Mouse (Mus musculus) neural tube, embryonic 12.5 days (tissue): ENCODE measurements around the gene Mef2c. TPM values are rescaled to one million over a fixed set of nuclear protein-coding genes. Genes with fewer than 3 reads are reported as not detected.

Source experiments
- ATAC-seq: fragments of 200-750 bp; cut with Nextera tagmentation; 2 replicates; pipeline ENCODE4 v1.8.0; 2017; ENCODE audit warnings: low read depth, mild to moderate bottlenecking, moderate TSS enrichment, moderate library complexity; ENCODE audit not compliant: low FRiP score
- H3K27ac ChIP-seq: fragments of 300-500 bp; sonication (generic); 2 replicates; pipeline ENCODE4 v1.5.1; 2016
- H3K27me3 ChIP-seq: fragments of 300-500 bp; sonication (generic); replicated peaks from 2 replicates; pipeline ENCODE4 v1.6.1; 2016; ENCODE audit warnings: mild to moderate bottlenecking
- H3K36me3 ChIP-seq: fragments of 300-500 bp; sonication (generic); 2 replicates; pipeline ENCODE4 v1.6.1; 2016; ENCODE audit warnings: mild to moderate bottlenecking
- H3K4me1 ChIP-seq: fragments of 300-500 bp; sonication (generic); 2 replicates; pipeline ENCODE4 v1.6.1; 2016
- H3K4me2 ChIP-seq: fragments of 300-500 bp; sonication (generic); replicated peaks from 2 replicates; pipeline ENCODE4 v1.6.1; 2016; ENCODE audit warnings: mild to moderate bottlenecking
- H3K4me3 ChIP-seq: fragments of 300-500 bp; sonication (generic); 2 replicates; pipeline ENCODE4 v1.5.1; 2016
- H3K9ac ChIP-seq: fragments of 300-500 bp; sonication (generic); 2 replicates; pipeline ENCODE4 v1.6.1; 2016; ENCODE audit warnings: mild to moderate bottlenecking
- H3K9me3 ChIP-seq: fragments of 300-500 bp; sonication (generic); 2 replicates; pipeline ENCODE4 v1.6.1; 2016; ENCODE audit warnings: mild to moderate bottlenecking
- WGBS: fragments of 180-500 bp; shearing (Covaris S2); methylation state at CpG from one replicate; pipeline ENCODE4 v1.1.7; 2016; 5-methylcytosine and 5-hydroxymethylcytosine counted together
- polyA plus RNA-seq: library from polyadenylated mRNA; unstranded; fragments of >200 nt; fragmentation: Nextera tagmentation; extraction: Ambion mirVana; gene quantifications from 2 replicates; pipeline ENCODE4 v1.2.1, GENCODE M21; 2016

The Mef2c gene
- polyA plus RNA-seq, 1 experiment from 2014 or later: 32.8 TPM

GRCm38 (mm10) chr13:83662089-83662551 lies 158.3 kb downstream of the Mef2c start:
- Histone ChIP-seq H3K9ac (no peak overlapping the region), H3K4me2 (0 out of 2 replicates have a peak overlapping the region, but pooled peaks have one; percentile 4), H3K4me3 (no peak overlapping the region), H3K4me1 (0 out of 2 replicates have a peak, but pooled peaks cover 6% of the 10 kb centered on the region), H3K27me3 (no peaks in the 10 kb centered on the region), H3K36me3 (no peaks in the 10 kb centered on the region), H3K27ac (no peak overlapping the region), H3K9me3 (no peaks in the 10 kb centered on the region)
- 0 out of 2 replicates have a peak, but pooled peaks have one; percentile 49 for ATAC-seq
- 55% methylated on average over 14 of the region's 14 CpGs for WGBS

DNA sequence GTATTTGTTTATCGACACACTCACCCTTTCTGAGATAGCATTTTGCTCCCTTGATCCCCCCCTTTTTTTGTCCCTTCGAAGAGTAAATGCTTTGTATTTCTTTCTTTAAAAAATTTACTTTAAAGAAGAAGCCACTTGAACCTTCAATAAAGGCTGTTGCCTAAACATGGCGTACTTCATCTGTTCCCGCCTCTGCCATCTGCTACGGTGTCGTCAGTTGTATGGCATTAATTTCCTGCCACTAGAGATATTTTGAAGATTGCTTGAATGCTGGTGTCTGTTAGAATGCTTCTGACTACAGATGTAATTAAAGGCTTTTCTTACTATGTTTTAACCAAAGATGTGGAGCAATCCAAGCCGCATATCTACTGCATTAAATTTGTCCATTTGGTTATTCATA lies 162.3 kb downstream of the Mef2c start:
- 84% methylated on average over 7 of the region's 7 CpGs for WGBS
- no peak for ATAC-seq

DNA sequence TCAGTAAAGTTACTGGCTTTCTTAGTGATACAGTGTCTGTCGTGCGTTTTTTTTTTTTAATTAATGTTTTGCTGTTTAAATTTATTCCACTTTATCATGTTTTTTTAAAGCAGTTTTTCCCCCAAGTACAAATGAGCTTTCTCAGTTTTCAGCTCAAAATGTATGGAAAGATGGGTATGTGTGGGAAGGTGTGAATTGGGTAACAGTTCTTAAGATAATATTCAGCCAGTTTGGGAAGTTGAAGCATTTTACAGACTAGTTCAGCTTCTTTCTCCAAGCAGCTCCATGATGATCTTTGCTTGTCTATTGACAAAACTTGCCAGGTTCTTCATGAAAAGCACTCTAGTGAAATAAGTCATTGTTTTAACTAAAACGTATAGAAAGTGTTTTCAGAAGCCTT lies 163.2 kb downstream of the Mef2c start:
- 86% methylated on average over 3 of the region's 3 CpGs for whole genome bisulfite sequencing
- H3K4me3 ChIP-seq: no peak overlapping the region
- no peak for ATAC-seq

More for the DNA sequence above, 162.3 kb downstream of the Mef2c start:
- Histone ChIP-seq H3K9ac (no peak overlapping the region), H3K27ac (no peak overlapping the region), H3K27me3 (no peaks in the 10 kb centered on the region), H3K4me2 (no peak overlapping the region), H3K4me3 (no peak overlapping the region), H3K4me1 (0 out of 2 replicates have a peak, but pooled peaks cover 6% of the 10 kb centered on the region), H3K9me3 (no peaks in the 10 kb centered on the region), H3K36me3 (no peaks in the 10 kb centered on the region)

GRCm38 (mm10) chr13:83707611-83708010 lies 203.8 kb downstream of the Mef2c start:
- WGBS: 84% methylated on average over 2 of the region's 2 CpGs
- ATAC-seq: no peak
- Histone ChIP-seq H3K4me1 (no peaks in the 10 kb centered on the region), H3K27me3 (0 out of 2 replicates have a peak, but pooled peaks cover 1% of the 10 kb centered on the region), H3K4me3 (no peak overlapping the region), H3K27ac (no peak overlapping the region), H3K9ac (no peak overlapping the region), H3K9me3 (no peaks in the 10 kb centered on the region), H3K4me2 (no peak overlapping the region), H3K36me3 (no peaks in the 10 kb centered on the region)

More for the DNA sequence above, 163.2 kb downstream of the Mef2c start:
- no peak overlapping the region for H3K27ac ChIP-seq
- H3K27me3 ChIP-seq: no peaks in the 10 kb centered on the region
- no peak overlapping the region for H3K9ac ChIP-seq
- no peak overlapping the region for H3K4me2 ChIP-seq
- no peaks in the 10 kb centered on the region for H3K9me3 ChIP-seq
- no peaks in the 10 kb centered on the region for H3K36me3 ChIP-seq
- H3K4me1 ChIP-seq: 0 out of 2 replicates have a peak, but pooled peaks cover 4% of the 10 kb centered on the region

- Histone ChIP-seq H3K27me3 (peaks cover 13% of the 10 kb centered on the region), H3K4me1 (peaks cover 4% of the 10 kb centered on the region; the same call in 1 of the 2 replicates), H3K9me3 (no peaks in the 10 kb centered on the region), H3K36me3 (no peaks in the 10 kb centered on the region), H3K9ac (no peak overlapping the region), H3K4me2 (peak overlapping the region; percentile 72), H3K27ac (no peak overlapping the region), H3K4me3 (0 out of 2 replicates have a peak overlapping the region, but pooled peaks have one; percentile 7)
- 13% methylated on average over 5 of the region's 5 CpGs for WGBS
- ATAC-seq: no peak
These were observed 209.0 kb downstream of the Mef2c start for GRCm38 (mm10) chr13:83712778-83713380.

GRCm38 (mm10) chr13:83713661-83714291 lies 209.9 kb downstream of the Mef2c start:
- no peaks in the 10 kb centered on the region for H3K9me3 ChIP-seq
- peak overlapping the region; percentile 49 for H3K9ac ChIP-seq
- peak overlapping the region; percentile 72 for H3K4me2 ChIP-seq
- peaks cover 13% of the 10 kb centered on the region for H3K27me3 ChIP-seq
- ATAC-seq: no peak
- H3K27ac ChIP-seq: peak overlapping the region; percentile 8; the same call in 1 of the 2 replicates
- peak overlapping the region; percentile 33 for H3K4me3 ChIP-seq
- H3K4me1 ChIP-seq: peaks cover 4% of the 10 kb centered on the region; the same call in 1 of the 2 replicates
- WGBS: 2% methylated on average over 19 of the region's 19 CpGs
- H3K36me3 ChIP-seq: no peaks in the 10 kb centered on the region

DNA sequence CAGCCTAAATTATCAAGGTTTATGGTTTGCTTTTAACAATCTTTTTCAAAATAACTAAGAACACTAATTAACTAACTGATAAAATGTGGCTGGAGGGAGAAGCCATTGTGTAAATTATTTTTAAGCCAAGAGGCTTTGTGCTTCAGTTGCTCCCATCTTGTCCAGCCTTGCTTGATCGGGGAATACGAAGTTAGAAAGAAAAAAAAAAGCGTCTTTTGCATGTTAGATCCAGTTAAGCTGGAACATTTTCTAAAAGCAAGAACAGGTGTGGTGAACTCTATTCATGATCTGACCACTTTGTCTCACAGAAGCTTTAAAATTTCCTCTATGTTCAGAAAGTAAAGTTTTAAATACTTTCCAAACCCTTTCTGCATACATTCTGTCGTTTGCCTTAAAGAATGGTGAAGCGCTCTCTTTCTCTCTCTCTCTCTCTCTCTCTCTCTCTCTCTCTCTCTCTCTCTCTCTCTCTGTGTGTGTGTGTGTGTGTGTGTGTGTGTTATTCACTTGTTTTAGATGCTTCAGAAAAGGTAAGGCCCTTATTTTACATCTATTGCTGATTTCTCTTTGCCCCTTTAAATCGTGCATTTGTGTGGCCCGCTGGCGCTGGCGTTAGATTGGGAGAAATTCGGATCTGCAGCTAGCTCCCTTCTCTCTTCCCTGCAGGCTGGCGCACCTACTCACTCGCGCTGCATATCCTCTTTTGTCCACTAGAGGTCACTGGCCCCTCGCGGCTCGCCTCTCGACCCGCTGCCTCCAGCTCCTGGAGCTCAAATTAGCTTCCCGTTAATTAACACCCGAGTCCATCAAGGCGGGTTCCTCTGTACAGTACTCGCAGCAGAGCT lies 210.9 kb downstream of the Mef2c start:
- peak overlapping the region; percentile 100 for H3K9ac ChIP-seq
- WGBS: under 1% methylated on average over 22 of the region's 22 CpGs
- H3K4me3 ChIP-seq: peak overlapping the region; percentile 61
- H3K4me2 ChIP-seq: peak overlapping the region; percentile 72
- peak overlapping the region; percentile 87 for H3K27ac ChIP-seq
- no peaks in the 10 kb centered on the region for H3K36me3 ChIP-seq
- peaks cover 13% of the 10 kb centered on the region for H3K27me3 ChIP-seq
- H3K9me3 ChIP-seq: no peaks in the 10 kb centered on the region
- ATAC-seq: peak; percentile 81
- peaks cover 4% of the 10 kb centered on the region; the same call in 1 of the 2 replicates for H3K4me1 ChIP-seq

- peaks cover 13% of the 10 kb centered on the region for H3K27me3 ChIP-seq
These were observed 211.5 kb downstream of the Mef2c start for GRCm38 (mm10) chr13:83715308-83715785.

GRCm38 (mm10) chr13:83715971-83716615 lies 212.3 kb downstream of the Mef2c start:
- peak overlapping the region; percentile 61 for H3K4me3 ChIP-seq
- WGBS: 2% methylated on average over 27 of the region's 27 CpGs
- peak overlapping the region; percentile 72 for H3K4me2 ChIP-seq
- H3K9me3 ChIP-seq: no peaks in the 10 kb centered on the region
- peaks cover 4% of the 10 kb centered on the region; the same call in 1 of the 2 replicates for H3K4me1 ChIP-seq
- peak overlapping the region; percentile 100 for H3K9ac ChIP-seq
- H3K27ac ChIP-seq: peak overlapping the region; percentile 87
- ATAC-seq: no peak
- peaks cover 13% of the 10 kb centered on the region for H3K27me3 ChIP-seq
- no peaks in the 10 kb centered on the region for H3K36me3 ChIP-seq

More at GRCm38 (mm10) chr13:83715308-83715785, 211.5 kb downstream of the Mef2c start:
- ATAC-seq: peak; percentile 38
- whole genome bisulfite sequencing: 2% methylated on average over 14 of the region's 14 CpGs
- H3K4me2 ChIP-seq: peak overlapping the region; percentile 72
- no peaks in the 10 kb centered on the region for H3K36me3 ChIP-seq
- peak overlapping the region; percentile 61 for H3K4me3 ChIP-seq
- peak overlapping the region; percentile 87 for H3K27ac ChIP-seq
- H3K9me3 ChIP-seq: no peaks in the 10 kb centered on the region
- H3K9ac ChIP-seq: peak overlapping the region; percentile 100
- H3K4me1 ChIP-seq: peaks cover 4% of the 10 kb centered on the region; the same call in 1 of the 2 replicates
